Mouse (Mus musculus): ENCODE results near the gene Espl1.

Espl1 gene

GRCm38 (mm10) chr15:102273982-102274716 is 21.9 kb upstream of the Espl1 start:
- DNase-seq (ENCODE audit: low spot score) = no peak

GRCm38 (mm10) chr15:102278726-102279091 is 17.4 kb upstream of the Espl1 start:
- no peak for DNase-seq (ENCODE audit: low spot score)

- DNase-seq (ENCODE audit: low spot score) = peak; percentile 73
Measured at GRCm38 (mm10) chr15:102279092-102279782, 16.8 kb upstream of the Espl1 start, which contains the start of gene Mfsd5. TSS of gene Mfsd5 (plus strand) at chr15:102279454.

DNA sequence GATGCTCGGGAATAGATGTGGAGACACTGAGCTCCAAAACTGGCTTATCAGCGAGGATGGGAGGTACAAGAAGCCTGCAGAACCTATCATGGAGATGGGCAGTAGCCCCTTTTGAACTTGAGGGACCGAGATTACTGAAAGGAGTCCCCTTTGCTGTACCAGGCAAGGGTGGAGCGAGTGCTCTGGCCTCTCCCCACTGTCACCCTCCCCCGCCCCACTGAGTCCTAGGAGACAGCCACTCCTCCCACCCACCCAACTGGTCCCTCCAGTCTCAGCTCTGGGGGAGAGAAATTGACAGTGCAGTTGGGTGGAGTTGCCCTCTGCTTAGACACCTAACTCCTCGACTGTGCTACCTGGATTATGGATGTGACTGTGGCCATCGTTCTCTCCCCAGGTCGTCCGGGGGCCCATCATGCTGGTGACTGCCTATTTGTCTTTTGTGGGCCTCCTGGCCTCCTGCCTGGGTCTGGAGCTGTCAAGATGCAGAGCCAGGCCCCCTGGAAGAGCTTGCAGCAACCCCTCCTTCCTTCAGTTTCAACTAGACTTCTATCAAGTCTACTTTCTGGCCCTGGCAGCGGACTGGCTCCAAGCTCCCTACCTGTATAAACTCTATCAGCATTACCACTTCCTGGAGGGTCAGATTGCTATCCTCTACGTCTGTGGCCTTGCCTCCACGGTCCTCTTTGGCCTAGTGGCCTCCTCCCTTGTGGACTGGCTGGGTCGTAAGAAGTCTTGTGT is 16.1 kb upstream of the Espl1 start:
- DNase-seq (ENCODE audit: low spot score) = no peak

- no peak for DNase-seq (ENCODE audit: low spot score)
Measured at GRCm38 (mm10) chr15:102280623-102281022, 15.4 kb upstream of the Espl1 start.

GRCm38 (mm10) chr15:102282463-102283292 is 13.4 kb upstream of the Espl1 start:
- no peak for DNase-seq (ENCODE audit: low spot score)

- DNase-seq (ENCODE audit: low spot score) = no peak
Measured at GRCm38 (mm10) chr15:102283648-102284047, 12.4 kb upstream of the Espl1 start.

GRCm38 (mm10) chr15:102287395-102287794 is 8.7 kb upstream of the Espl1 start:
- no peak for DNase-seq (ENCODE audit: low spot score)

DNA sequence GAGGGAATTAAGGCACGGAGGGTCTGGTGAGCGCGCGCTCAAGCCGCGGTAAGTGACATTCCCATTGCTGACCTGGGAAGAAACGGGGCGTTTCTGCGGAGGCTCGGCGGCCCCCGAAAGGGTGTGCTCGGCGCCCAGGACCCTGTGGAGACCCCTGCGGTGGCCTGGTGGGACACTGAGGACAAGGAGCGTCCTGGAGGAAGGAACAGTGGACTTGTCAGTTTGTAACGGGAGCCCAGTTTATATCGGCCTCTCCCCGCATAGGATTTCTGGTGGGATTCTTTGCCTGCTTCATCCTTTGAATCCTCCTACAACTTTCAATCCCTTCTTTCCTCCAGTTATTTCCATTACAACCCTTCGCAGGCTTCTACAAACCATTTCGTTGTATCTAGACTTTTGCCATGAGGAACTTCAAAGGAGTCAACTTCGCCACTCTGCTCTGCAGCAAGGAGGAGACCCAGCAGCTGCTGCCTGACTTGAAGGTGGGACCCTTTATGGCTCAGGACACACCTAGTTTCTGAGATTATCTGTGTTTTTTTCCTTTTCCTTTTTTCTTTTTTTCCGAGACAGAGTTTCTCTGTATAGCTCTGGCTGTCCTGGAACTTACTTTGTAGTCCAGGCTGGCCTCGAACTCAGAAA is 421 bp downstream of the Espl1 start:
- no peak for DNase-seq (ENCODE audit: low spot score)

DNA sequence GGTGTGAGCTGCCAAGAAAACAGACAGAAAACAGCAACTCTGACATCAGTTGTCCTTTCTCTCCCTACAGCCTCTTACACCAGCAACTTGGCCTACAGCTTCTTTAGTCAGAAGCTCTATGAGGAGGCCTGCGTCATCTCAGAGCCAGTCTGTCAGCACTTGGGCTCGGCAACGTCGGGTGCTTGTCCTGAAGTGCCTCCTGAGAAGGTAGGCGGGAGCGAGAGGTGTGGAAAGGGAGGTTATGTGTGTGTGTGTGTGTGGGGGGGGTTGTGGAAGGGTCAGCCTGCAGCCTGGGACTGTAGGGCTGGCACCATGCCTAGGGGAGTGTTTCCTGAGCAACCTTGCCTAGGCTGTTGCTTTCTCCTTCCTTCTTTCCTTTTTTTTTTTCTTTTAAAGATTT is 6.5 kb downstream of the Espl1 start:
- no peak for DNase-seq (ENCODE audit: low spot score)

DNA sequence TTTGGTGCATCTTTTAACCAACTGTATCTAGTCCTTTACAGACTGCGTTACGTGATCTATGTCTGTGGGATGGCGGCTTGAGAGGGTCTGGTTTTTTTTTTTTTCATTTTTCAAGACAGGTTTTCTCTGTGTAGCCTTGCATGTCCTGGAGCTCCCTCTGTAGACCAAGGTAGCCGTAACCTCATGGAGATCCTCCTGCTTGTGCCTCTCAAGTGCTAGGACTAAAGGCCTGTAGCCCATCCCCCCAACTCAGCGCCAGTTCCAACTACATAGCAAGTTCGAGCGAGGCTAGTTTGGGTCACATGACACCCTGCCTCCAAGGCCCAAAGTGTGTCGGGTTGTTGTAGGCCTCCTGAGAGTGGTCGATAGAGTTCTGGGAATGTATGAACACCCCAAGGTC is 12.7 kb downstream of the Espl1 start:
- DNase-seq (ENCODE audit: low spot score) = no peak

GRCm38 (mm10) chr15:102310074-102310845 is 14.2 kb downstream of the Espl1 start:
- DNase-seq (ENCODE audit: low spot score) = no peak

- DNase-seq (ENCODE audit: low spot score) = no peak
Measured at GRCm38 (mm10) chr15:102311489-102311888, 15.4 kb downstream of the Espl1 start.

GRCm38 (mm10) chr15:102315292-102315691 is 19.2 kb downstream of the Espl1 start:
- no peak for DNase-seq (ENCODE audit: low spot score)

DNA sequence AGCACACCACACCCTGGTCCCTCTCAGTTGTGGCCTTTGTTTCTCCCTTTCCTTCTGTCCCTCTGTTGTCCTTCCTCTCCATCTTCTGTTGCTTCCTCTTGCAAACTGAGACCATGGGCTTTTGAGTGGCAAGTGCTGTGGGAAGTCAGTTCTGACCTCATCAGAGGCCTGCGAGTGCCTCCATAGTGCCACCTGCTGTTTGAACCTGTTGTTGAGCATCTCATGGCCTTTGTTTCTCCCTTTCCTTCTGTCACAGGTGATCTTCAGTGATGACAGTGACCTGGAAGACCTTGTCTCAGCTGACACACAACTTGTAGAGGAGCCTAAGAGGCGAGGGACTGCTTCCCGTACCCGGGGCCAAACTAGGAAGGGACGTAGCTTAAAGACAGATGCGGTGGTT is 20.2 kb downstream of the Espl1 start:
- no peak for DNase-seq (ENCODE audit: low spot score)

DNA sequence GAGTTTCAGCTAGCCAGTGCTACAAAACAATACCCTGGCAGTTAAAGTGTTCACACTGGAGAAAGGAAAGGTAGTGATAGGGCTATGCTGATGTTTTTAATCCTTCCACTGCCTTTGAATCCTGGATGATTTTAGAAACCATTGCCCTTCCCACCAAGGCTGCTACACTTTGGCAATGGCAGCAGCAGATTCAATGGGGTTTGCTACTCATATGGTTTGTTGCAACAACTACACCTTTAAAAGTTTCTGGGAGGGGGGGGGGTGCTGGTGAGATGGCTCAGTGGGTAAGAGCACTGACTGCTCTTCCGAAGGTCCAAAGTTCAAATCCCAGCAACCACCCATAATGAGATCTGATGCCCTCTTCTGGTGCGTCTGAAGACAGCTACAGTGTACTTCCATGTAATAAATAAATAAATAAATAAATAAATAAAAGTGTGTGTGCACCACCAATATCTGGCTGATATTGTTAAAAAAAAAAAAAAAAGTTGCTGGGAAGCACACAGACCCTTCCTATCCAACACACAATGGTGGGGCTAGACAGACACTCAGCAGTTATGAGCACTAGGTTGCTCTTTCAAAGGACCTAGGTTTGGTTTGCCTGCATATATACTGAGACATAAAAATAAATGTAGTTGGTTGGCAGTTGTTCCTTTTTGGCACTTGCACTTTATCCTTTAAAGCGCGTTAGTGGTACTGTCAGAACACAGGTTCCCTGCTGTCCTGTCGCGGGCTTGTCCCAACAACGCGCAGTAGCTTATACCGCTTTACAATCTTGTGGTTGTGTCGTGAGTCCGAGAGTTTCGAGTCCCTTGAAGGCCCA is 28.8 kb downstream of the Espl1 start:
- DNase-seq (ENCODE audit: low spot score) = no peak

DNA sequence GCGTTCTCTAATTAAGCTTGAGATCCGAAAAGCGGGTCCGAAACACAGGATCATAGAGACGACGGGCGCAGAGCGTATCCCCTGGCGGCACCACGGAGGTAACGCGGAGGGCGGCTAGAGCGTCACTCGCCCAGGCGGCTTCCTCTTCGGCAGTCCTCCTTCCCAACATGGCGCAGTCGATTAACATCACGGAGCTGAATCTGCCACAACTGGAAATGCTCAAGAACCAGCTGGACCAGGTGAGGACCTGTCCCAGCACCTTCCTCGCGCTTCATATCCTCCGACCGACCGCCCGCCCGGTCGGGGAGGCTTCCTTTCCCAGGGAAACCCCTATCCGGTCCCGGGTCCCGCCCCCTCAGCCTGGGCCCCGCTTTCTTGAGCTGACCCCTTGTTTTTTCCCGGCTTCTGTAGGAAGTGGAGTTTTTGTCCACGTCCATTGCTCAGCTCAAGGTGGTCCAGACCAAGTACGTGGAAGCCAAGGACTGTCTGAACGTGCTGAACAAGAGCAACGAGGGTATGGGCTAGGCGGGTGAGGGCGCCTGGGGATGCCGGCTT is 30.0 kb downstream of the Espl1 start, which contains the start of gene Pfdn5:
Gene Pfdn5 (plus strand): TSS at position 95 of the 555 bp plus-strand sequence.
- peak; percentile 68 for DNase-seq (ENCODE audit: low spot score)

DNA sequence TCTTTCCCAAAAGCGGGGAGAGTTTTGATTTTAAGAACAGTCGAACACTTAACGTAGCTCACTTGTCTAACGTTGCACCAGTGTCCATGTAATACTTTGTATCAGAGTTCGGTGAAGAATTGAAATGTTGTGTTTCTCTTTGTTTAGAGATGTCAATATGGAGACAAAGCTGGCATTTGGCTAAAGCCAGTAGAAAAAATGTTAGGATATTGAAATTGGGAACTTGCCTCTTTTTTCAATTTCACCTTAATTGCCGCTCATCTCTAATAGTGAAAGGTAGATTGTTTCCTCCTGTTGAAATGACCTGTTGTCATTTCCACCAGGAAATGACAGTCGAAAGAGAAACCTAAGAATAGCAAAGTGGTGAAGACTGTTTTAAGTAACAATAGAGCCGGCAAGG is 30.8 kb downstream of the Espl1 start:
- DNase-seq (ENCODE audit: low spot score) = no peak

GRCm38 (mm10) chr15:102331610-102332015 is 35.5 kb downstream of the Espl1 start, which contains the start of gene Myg1:
TSS of gene Myg1 (plus strand) at chr15:102331709.
- DNase-seq (ENCODE audit: low spot score) = peak; percentile 77
